Mouse (Mus musculus) heart, postnatal 10 days (tissue): ENCODE measurements around the gene Gm19426. TPM values are rescaled to one million over a fixed set of nuclear protein-coding genes. Genes with fewer than 3 reads are reported as not detected.

Experiments used
- DNase-seq, 2 experiments: peaks; one replicate each; pipeline ENCODE4 v3.0.0; 2021
- intact Hi-C: fragments of 180-260 bp; cut with DNase I; formaldehyde crosslinking; loops from one replicate; pipeline ENCODE4 v1.15.1; 2025
- total RNA-seq, 2 experiments: library from RNA; stranded (reverse); gene quantifications; 2 replicates each; pipeline ENCODE4 v1.2.3; 2021

Gene Gm19426
- 1 to 10 TPM; 3.1 to 3.9 TPM for total RNA-seq

- intact Hi-C loops = loop anchor here (1.0 kb wide), 1 partner anchor 28 kb away; the partner anchor contains the start of gene Zdhhc5
- DNase-seq = peak; percentile 87 to 90
Observed at GRCm38 (mm10) chr2:84743561-84743960, at the start of gene Gm19426. TSS of gene Gm19426 (minus strand) at chr2:84743655.

GRCm38 (mm10) chr2:84793154-84793553, 49.7 kb upstream of the Gm19426 start:
- no peak for DNase-seq
- intact Hi-C loops = no loop called here

GRCm38 (mm10) chr2:84792516-84792915, 49.1 kb upstream of the Gm19426 start:
- peak in 1 of 2 experiments; percentile 48 for DNase-seq
- intact Hi-C loops = no loop called here

- DNase-seq = no peak
- intact Hi-C loops = no loop called here
Observed at GRCm38 (mm10) chr2:84790418-84790817, 47.0 kb upstream of the Gm19426 start.

GRCm38 (mm10) chr2:84788316-84788715, 44.9 kb upstream of the Gm19426 start:
- intact Hi-C loops = no loop called here
- no peak for DNase-seq

GRCm38 (mm10) chr2:84783840-84784566, 40.5 kb upstream of the Gm19426 start:
- DNase-seq = peak; percentile 55 to 61
- intact Hi-C loops = no loop called here

- no peak for DNase-seq
- intact Hi-C loops = no loop called here
Observed at GRCm38 (mm10) chr2:84783315-84783714, 39.9 kb upstream of the Gm19426 start.

GRCm38 (mm10) chr2:84779210-84779609, 35.8 kb upstream of the Gm19426 start:
- intact Hi-C loops = no loop called here
- DNase-seq = peak in 1 of 2 experiments; percentile 39

GRCm38 (mm10) chr2:84777706-84778105, 34.3 kb upstream of the Gm19426 start:
- no peak for DNase-seq

GRCm38 (mm10) chr2:84775665-84776064, 32.2 kb upstream of the Gm19426 start:
- peak; percentile 31 to 32 for DNase-seq
- intact Hi-C loops = no loop called here

More at GRCm38 (mm10) chr2:84777706-84778105, 34.3 kb upstream of the Gm19426 start:
- intact Hi-C loops = no loop called here

- no peak for DNase-seq
Observed at GRCm38 (mm10) chr2:84775241-84775640, 31.8 kb upstream of the Gm19426 start, which contains the start of gene Serping1. TSS of gene Serping1 (minus strand) at chr2:84775444.

GRCm38 (mm10) chr2:84774751-84775150, 31.3 kb upstream of the Gm19426 start:
- peak; percentile 82 to 83 for DNase-seq
- intact Hi-C loops = no loop called here

More at GRCm38 (mm10) chr2:84775241-84775640, 31.8 kb upstream of the Gm19426 start, which contains the start of gene Serping1:
- intact Hi-C loops = no loop called here

- intact Hi-C loops = no loop called here
- DNase-seq = no peak
Observed at GRCm38 (mm10) chr2:84773195-84773594, 29.7 kb upstream of the Gm19426 start.

GRCm38 (mm10) chr2:84772454-84772853, 29.0 kb upstream of the Gm19426 start:
- no peak for DNase-seq
- intact Hi-C loops = no loop called here

GRCm38 (mm10) chr2:84770501-84770900, 27.0 kb upstream of the Gm19426 start:
- no peak for DNase-seq
- intact Hi-C loops = no loop called here

- DNase-seq = no peak
- intact Hi-C loops = no loop called here
Observed at GRCm38 (mm10) chr2:84762818-84763217, 19.4 kb upstream of the Gm19426 start.

- intact Hi-C loops = no loop called here
- no peak for DNase-seq
Observed at GRCm38 (mm10) chr2:84762295-84762694, 18.8 kb upstream of the Gm19426 start.

GRCm38 (mm10) chr2:84761840-84762239, 18.4 kb upstream of the Gm19426 start:
- intact Hi-C loops = no loop called here
- no peak for DNase-seq

GRCm38 (mm10) chr2:84761309-84761708, 17.9 kb upstream of the Gm19426 start:
- intact Hi-C loops = no loop called here
- DNase-seq = no peak

GRCm38 (mm10) chr2:84760777-84761176, 17.3 kb upstream of the Gm19426 start:
- intact Hi-C loops = no loop called here

GRCm38 (mm10) chr2:84758542-84759127, 15.2 kb upstream of the Gm19426 start:
- intact Hi-C loops = loop anchor here (5.0 kb wide), 1 partner anchor 39 kb away; the partner anchor contains the start of gene Ube2l6
- DNase-seq = peak; percentile 60 to 81

More at GRCm38 (mm10) chr2:84760777-84761176, 17.3 kb upstream of the Gm19426 start:
- DNase-seq = no peak
